Mouse (Mus musculus): ENCODE results near the gene Tra2b. TPM values are rescaled to one million over a fixed set of nuclear protein-coding genes. Genes with fewer than 3 reads are reported as not detected.
"Not testable (repeated sequence)": the region's sequence is repeated elsewhere in the genome, so short reads cannot be mapped to it uniquely, and the experiment has no call there.

Tra2b gene
- polyA plus RNA-seq, 1 experiment from 2014 or later: 310 TPM

GRCm38 (mm10) chr16:22241376-22242238, 24.2 kb downstream of the Tra2b start:
- 72% methylated on average over 6 of the region's 6 CpGs for WGBS

DNA sequence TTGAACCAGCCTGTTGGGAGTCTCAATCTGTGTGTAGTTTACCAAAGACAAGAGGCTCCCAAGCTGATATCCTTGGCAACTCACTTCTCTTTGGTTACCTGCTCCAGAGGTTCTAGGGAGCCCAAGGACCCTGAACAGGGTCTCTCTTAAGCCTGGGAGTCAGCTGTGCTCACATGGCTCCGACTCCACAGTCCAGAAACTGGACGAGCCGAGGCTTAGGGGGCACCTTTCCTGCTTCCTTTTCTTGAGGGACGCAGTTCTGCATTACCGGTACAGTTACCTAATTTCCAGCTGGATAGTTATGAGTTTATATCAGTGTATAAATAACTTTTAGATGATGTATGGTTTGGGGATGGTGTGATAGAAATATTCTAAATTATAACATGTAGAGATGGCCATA, 24.9 kb downstream of the Tra2b start:
- whole genome bisulfite sequencing: 94% methylated on average over 5 of the region's 5 CpGs
- no peak overlapping the region for H3K27ac ChIP-seq (replicated peaks)
- ATAC-seq (ENCODE audit: insufficient number of reproducible peaks, low FRiP score, low TSS enrichment, low read depth): no peak
- no peak overlapping the region for H3K4me2 ChIP-seq (replicated peaks)
- no peak overlapping the region for H3K9ac ChIP-seq
- H3K4me1 ChIP-seq: no peaks in the 10 kb centered on the region
- H3K36me3 ChIP-seq: peaks cover 51% of the 10 kb centered on the region
- no peak overlapping the region for H3K4me3 ChIP-seq (replicated peaks)
- H3K9me3 ChIP-seq (replicated peaks): no peaks in the 10 kb centered on the region
- H3K27me3 ChIP-seq: no peaks in the 10 kb centered on the region

More at GRCm38 (mm10) chr16:22241376-22242238, 24.2 kb downstream of the Tra2b start:
- Histone ChIP-seq H3K9me3 (replicated peaks) (no peaks in the 10 kb centered on the region), H3K27ac (replicated peaks) (no peak overlapping the region), H3K36me3 (peaks cover 51% of the 10 kb centered on the region), H3K4me1 (no peaks in the 10 kb centered on the region), H3K4me2 (replicated peaks) (no peak overlapping the region), H3K9ac (no peak overlapping the region), H3K4me3 (replicated peaks) (no peak overlapping the region), H3K27me3 (no peaks in the 10 kb centered on the region)
- ATAC-seq (ENCODE audit: insufficient number of reproducible peaks, low FRiP score, low TSS enrichment, low read depth): no peak

GRCm38 (mm10) chr16:22239978-22240377, 25.8 kb downstream of the Tra2b start:
- Histone ChIP-seq H3K4me2 (replicated peaks) (no peak overlapping the region), H3K9ac (no peak overlapping the region), H3K27ac (replicated peaks) (no peak overlapping the region), H3K36me3 (peaks cover 45% of the 10 kb centered on the region), H3K9me3 (replicated peaks) (no peaks in the 10 kb centered on the region), H3K4me3 (replicated peaks) (no peak overlapping the region), H3K27me3 (no peaks in the 10 kb centered on the region), H3K4me1 (no peaks in the 10 kb centered on the region)
- WGBS: 73% methylated on average over 2 of the region's 2 CpGs
- no peak for ATAC-seq (ENCODE audit: insufficient number of reproducible peaks, low FRiP score, low TSS enrichment, low read depth)

DNA sequence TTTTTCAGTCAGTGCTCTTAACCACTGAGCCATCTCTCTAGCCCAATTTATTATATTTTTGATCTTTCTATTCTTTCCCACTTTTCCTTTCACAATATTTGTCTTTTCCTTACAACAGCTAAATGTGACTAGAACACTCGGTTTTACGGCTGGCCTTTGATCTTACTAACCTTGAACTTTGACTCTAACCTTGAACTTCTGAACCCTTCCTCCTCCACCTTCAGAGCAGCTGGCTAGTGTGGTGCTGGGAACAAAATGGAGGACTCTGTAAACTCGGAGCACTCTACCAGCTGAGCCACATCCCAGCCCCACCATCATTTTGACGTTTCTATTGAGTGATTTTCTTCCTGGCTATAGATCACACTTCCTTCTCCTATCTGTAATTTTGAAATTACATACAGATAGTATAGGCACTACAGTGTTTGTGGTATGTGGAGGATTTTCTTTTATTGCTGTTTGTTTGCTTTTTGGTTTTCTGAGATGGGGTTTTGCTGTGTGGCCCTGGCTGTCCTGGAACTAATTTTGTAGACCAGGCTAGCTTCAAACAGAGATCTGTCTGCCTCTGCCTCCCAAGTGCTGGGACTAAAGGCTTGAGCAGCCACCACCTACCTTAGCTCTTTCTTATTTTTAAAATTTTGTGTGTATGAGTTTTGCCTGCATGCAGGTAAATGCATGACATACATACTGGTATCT, 26.7 kb downstream of the Tra2b start:
- H3K36me3 ChIP-seq: peaks cover 36% of the 10 kb centered on the region
- no peaks in the 10 kb centered on the region for H3K4me1 ChIP-seq
- no peak overlapping the region for H3K27ac ChIP-seq (replicated peaks)
- no peak for ATAC-seq (ENCODE audit: insufficient number of reproducible peaks, low FRiP score, low TSS enrichment, low read depth)
- no peak overlapping the region for H3K4me3 ChIP-seq (replicated peaks)
- H3K4me2 ChIP-seq (replicated peaks): no peak overlapping the region
- WGBS: 69% methylated on average over 4 of the region's 4 CpGs
- no peaks in the 10 kb centered on the region for H3K27me3 ChIP-seq
- no peak overlapping the region for H3K9ac ChIP-seq
- no peaks in the 10 kb centered on the region for H3K9me3 ChIP-seq (replicated peaks)

DNA sequence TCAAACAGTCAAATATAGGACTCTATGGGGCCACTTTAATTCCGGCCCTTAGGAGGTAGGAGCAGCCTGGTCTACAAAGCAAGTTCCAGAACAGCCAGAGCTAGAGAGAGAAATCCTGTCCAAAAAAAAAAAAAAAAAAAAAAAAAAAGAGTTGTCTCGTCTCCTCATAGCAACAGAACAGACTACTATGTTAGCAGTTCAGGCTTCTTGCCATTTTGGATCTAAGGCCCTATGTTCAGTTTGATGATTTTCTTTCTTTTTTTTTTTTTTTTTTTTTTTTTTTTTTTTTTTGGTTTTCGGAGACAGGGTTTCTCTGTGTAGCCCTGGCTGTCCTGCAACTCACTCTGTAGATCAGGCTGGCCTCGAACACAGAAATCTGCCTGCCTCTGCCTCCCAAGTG, 27.4 kb downstream of the Tra2b start:
- WGBS: 87% methylated on average over 4 of the region's 4 CpGs
- not testable (repeated sequence) for H3K4me2 ChIP-seq (replicated peaks); H3K4me1 ChIP-seq

DNA sequence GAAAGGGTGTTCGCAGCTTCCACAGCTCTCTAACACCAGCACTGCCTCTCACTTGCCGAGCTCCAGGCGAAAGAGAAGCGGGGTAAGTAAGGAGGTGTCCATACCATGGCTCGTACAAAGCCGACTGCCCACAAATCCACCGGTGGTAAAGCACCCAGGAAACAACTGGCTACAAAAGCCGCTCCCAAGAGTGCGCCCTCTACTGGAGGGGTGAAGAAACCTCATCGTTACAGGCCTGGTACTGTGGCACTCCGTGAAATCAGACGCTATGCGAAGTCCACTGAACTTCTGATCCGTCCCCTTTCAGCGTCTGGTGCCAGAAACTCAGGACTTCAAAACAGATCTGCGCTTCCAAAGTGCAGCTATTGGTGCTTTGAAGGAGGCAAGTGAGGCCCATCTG, 29.0 kb downstream of the Tra2b start:
- Histone ChIP-seq H3K27me3 (no peaks in the 10 kb centered on the region), H3K9ac (no peak overlapping the region), H3K4me2 (replicated peaks) (no peak overlapping the region), H3K36me3 (peaks cover 14% of the 10 kb centered on the region), H3K27ac (replicated peaks) (no peak overlapping the region), H3K4me3 (replicated peaks) (no peak overlapping the region), H3K4me1 (no peaks in the 10 kb centered on the region), H3K9me3 (replicated peaks) (no peaks in the 10 kb centered on the region)
- 90% methylated on average over 16 of the region's 16 CpGs for WGBS
- no peak for ATAC-seq (ENCODE audit: insufficient number of reproducible peaks, low FRiP score, low TSS enrichment, low read depth)

More for the DNA sequence above, 27.4 kb downstream of the Tra2b start:
- not testable (repeated sequence) for H3K4me3 ChIP-seq (replicated peaks); H3K9me3 ChIP-seq (replicated peaks); H3K27ac ChIP-seq (replicated peaks); ATAC-seq (ENCODE audit: insufficient number of reproducible peaks, low FRiP score, low TSS enrichment, low read depth); H3K9ac ChIP-seq; H3K27me3 ChIP-seq
- peaks cover 30% of the 10 kb centered on the region for H3K36me3 ChIP-seq

- H3K4me2 ChIP-seq (replicated peaks): no peak overlapping the region
- H3K36me3 ChIP-seq: no peaks in the 10 kb centered on the region
- H3K9ac ChIP-seq: no peak overlapping the region
- WGBS: 37% methylated on average over 6 of the region's 6 CpGs
- no peaks in the 10 kb centered on the region for H3K4me1 ChIP-seq
- no peak for ATAC-seq (ENCODE audit: insufficient number of reproducible peaks, low FRiP score, low TSS enrichment, low read depth)
- no peak overlapping the region for H3K27ac ChIP-seq (replicated peaks)
- H3K9me3 ChIP-seq (replicated peaks): no peaks in the 10 kb centered on the region
- no peaks in the 10 kb centered on the region for H3K27me3 ChIP-seq
- H3K4me3 ChIP-seq (replicated peaks): no peak overlapping the region
Measured at GRCm38 (mm10) chr16:22234535-22234934, 31.3 kb downstream of the Tra2b start.

- not testable (repeated sequence) for H3K4me3 ChIP-seq (replicated peaks); H3K4me1 ChIP-seq; H3K27ac ChIP-seq (replicated peaks); H3K27me3 ChIP-seq; H3K9me3 ChIP-seq (replicated peaks); H3K4me2 ChIP-seq (replicated peaks); H3K9ac ChIP-seq; H3K36me3 ChIP-seq; ATAC-seq (ENCODE audit: insufficient number of reproducible peaks, low FRiP score, low TSS enrichment, low read depth)
- WGBS: 78% methylated on average over 16 of the region's 16 CpGs
Measured at GRCm38 (mm10) chr16:22230276-22230675, 35.5 kb downstream of the Tra2b start.

DNA sequence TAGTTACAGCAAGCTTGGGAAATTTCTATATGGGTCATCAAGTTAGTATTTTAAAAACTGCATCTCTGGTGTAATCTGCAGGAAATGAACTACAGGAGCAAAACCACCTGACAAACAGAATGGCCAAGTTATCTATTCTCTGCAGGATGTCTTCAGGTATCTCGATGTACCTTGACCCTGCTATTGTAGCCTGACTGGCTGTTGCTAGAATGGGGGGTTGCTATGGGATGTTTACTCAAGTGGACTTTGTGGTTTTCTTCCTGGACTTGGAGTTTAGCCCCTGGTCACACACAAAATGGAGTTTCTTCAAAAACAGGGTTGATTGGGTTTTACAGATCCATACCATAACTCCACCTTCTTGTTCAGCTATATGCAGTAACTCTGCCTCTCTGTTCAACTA, 62.3 kb downstream of the Tra2b start:
- Histone ChIP-seq H3K36me3 (no peaks in the 10 kb centered on the region), H3K4me1 (no peaks in the 10 kb centered on the region), H3K27me3 (no peaks in the 10 kb centered on the region), H3K9ac (no peak overlapping the region), H3K4me3 (replicated peaks) (no peak overlapping the region), H3K27ac (replicated peaks) (no peak overlapping the region), H3K9me3 (replicated peaks) (no peaks in the 10 kb centered on the region), H3K4me2 (replicated peaks) (no peak overlapping the region)
- WGBS: 92% methylated on average over 1 of the region's 1 CpGs
- no peak for ATAC-seq (ENCODE audit: insufficient number of reproducible peaks, low FRiP score, low TSS enrichment, low read depth)

- Histone ChIP-seq H3K27ac (replicated peaks) (no peak overlapping the region), H3K4me2 (replicated peaks) (no peak overlapping the region), H3K27me3 (no peaks in the 10 kb centered on the region), H3K9me3 (replicated peaks) (no peaks in the 10 kb centered on the region), H3K9ac (no peak overlapping the region), H3K36me3 (no peaks in the 10 kb centered on the region), H3K4me1 (no peaks in the 10 kb centered on the region), H3K4me3 (replicated peaks) (no peak overlapping the region)
- whole genome bisulfite sequencing: 68% methylated on average over 3 of the region's 3 CpGs
- no peak for ATAC-seq (ENCODE audit: insufficient number of reproducible peaks, low FRiP score, low TSS enrichment, low read depth)
Measured at GRCm38 (mm10) chr16:22201858-22202257, 63.9 kb downstream of the Tra2b start.

GRCm38 (mm10) chr16:22200476-22200875, 65.3 kb downstream of the Tra2b start:
- H3K36me3 ChIP-seq: no peaks in the 10 kb centered on the region
- no peak overlapping the region for H3K4me2 ChIP-seq (replicated peaks)
- H3K27me3 ChIP-seq: no peaks in the 10 kb centered on the region
- no peak overlapping the region for H3K4me3 ChIP-seq (replicated peaks)
- no peak overlapping the region for H3K27ac ChIP-seq (replicated peaks)
- no peaks in the 10 kb centered on the region for H3K9me3 ChIP-seq (replicated peaks)
- no peak overlapping the region for H3K9ac ChIP-seq
- ATAC-seq (ENCODE audit: insufficient number of reproducible peaks, low FRiP score, low TSS enrichment, low read depth): no peak
- no peaks in the 10 kb centered on the region for H3K4me1 ChIP-seq
- WGBS: 50% methylated on average over 1 of the region's 1 CpGs

Data from embryonic facial prominence, embryonic 15.5 days (tissue).